Mouse (Mus musculus): ENCODE measurements around the gene Lrrc1.

Lrrc1 gene

DNA sequence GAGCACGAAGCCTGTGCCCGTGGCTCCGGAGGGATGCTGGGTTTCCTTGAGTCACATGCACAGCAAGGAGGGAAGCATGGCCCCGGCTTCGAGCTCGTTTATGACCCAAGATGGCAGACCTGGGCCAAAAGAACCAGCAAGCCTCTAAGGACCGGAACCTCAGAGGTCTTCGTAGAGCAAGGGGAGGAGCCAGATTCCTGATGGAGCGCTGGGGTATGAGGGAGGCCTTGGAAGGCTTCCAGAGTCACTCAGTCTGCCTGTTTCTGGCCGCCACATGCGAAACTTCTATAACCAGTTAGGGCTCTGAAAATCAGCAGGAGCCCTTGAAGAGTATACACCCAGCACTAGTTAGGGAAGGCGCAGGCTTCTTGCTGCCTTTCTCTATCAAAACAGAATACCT lies 159.1 kb downstream of the Lrrc1 start:
- DNase-seq (ENCODE audit: low spot score in 2 of 2), result no peak

DNA sequence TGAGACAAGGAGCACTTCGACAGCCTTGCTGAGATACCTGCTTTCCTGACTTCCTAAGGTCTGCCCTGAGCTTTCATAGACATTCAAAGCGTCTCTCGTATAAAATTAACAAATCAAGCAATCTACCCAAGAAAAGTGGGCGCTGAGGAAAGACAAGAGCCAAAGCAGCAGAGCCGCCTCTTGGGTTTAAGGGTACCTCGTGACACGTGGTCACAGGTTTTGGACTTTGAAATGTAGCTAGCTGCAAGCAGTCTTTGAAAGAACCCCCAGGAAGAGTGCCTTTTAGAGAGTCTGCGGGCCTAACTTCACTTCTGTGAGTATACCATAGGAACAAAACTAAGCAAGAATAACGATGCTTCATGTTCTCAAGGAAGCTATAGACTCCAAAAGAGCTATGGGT lies 160.0 kb downstream of the Lrrc1 start:
- DNase-seq (ENCODE audit: low spot score in 2 of 2), result no peak

DNA sequence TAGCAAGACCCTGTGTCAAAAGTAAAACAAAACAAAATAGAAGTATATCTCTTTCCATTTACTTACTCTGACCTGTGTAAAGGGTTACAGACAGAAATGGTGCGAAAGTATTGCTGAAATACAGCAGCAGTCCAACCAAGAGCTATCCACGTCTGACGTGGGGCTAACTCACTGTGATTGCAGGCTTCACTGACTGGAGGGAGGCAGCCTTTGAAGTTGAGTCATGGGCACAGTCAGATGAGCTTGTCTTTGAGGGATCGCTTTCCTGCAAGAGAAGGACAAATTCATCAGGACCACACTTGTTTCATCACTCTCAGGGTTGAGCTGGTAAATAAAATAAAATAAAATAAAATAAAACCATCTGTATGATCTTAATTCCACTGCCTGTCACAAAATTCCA lies 160.7 kb downstream of the Lrrc1 start:
- DNase-seq (ENCODE audit: low spot score in 2 of 2), result no peak

DNA sequence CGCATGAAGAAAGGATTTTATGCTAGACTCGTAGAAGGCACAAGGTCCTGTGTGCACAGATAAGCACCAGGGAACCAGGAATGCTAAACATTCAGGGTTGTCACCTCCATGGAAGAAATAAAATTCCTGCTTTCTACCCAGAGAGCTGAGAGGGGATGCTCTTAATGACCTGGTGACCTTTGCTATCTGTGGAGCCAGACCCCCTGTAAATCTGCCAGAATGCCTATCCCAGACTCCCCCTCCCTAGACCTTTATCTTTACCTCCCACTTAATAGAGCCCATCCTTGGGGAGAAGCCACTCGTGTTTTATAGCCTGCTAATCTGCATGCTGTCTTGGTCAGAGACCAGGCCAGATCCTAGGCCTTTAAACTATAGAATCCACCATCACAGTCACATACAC lies 162.2 kb downstream of the Lrrc1 start:
- DNase-seq (ENCODE audit: low spot score in 2 of 2), result no peak

DNA sequence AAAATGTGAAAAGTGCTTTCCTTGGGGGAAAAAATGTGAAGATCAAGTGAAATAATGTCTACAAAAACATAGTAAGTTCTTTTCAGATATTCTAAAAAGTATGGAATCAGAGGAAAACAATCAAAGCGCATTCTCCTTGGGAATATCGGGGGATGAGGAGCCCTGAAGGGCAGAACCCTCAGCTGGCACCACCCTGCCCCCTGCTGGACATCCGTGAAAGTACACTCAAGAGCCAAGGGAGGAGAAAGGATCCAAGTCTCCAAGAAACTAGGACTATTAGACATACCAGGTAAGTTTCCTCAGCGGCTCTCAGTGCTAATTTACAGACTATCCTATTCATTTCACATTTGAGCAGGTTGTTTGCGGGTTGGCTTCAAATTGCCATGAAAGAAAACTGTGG lies 163.1 kb downstream of the Lrrc1 start:
- DNase-seq (ENCODE audit: low spot score in 2 of 2), result peak; percentile 23 to 46

Data from right cerebral cortex, postnatal 36 days (tissue).